Mouse (Mus musculus) forebrain, postnatal 0 days (tissue): ENCODE results near the gene 9330182O14Rik. TPM values are rescaled to one million over a fixed set of nuclear protein-coding genes. Genes with fewer than 3 reads are reported as not detected.
A peak's percentile ranks its signal among the peaks of the same experiment; 100 is the strongest.

Source experiments
- ATAC-seq: fragments of 200-750 bp; cut with Nextera tagmentation; 2 replicates; pipeline ENCODE4 v1.8.0; 2017; ENCODE audit warnings: mild to moderate bottlenecking, moderate library complexity
- DNase-seq: peaks from one replicate; pipeline ENCODE4 v3.0.0-alpha.2; 2015
- H3K27ac ChIP-seq: fragments of 300-500 bp; sonication (generic); 2 replicates; pipeline ENCODE4 v1.5.1; 2014; ENCODE audit warnings: low read depth, mild to moderate bottlenecking, antibody characterized with exemption, low read length, moderate library complexity, mixed read lengths
- H3K27me3 ChIP-seq: fragments of 300-500 bp; sonication (generic); 2 replicates; pipeline ENCODE4 v1.6.1; 2014; ENCODE audit warnings: mild to moderate bottlenecking, low read length, mixed read lengths; ENCODE audit not compliant: insufficient read depth
- H3K36me3 ChIP-seq: fragments of 300-500 bp; sonication (generic); 2 replicates; pipeline ENCODE4 v1.6.1; 2014; ENCODE audit warnings: mild to moderate bottlenecking, moderate library complexity; ENCODE audit not compliant: insufficient read depth
- H3K4me1 ChIP-seq: fragments of 300-500 bp; sonication (generic); 2 replicates; pipeline ENCODE4 v1.6.1; 2014; ENCODE audit warnings: antibody characterized with exemption; ENCODE audit not compliant: insufficient read depth
- H3K4me2 ChIP-seq: fragments of 300-500 bp; sonication (generic); 2 replicates; pipeline ENCODE4 v1.6.1; 2014; ENCODE audit warnings: low read depth, mild to moderate bottlenecking, moderate library complexity
- H3K4me3 ChIP-seq: fragments of 300-500 bp; sonication (generic); 2 replicates; pipeline ENCODE4 v1.5.1; 2014; ENCODE audit warnings: low read depth, low read length, mixed read lengths
- H3K9ac ChIP-seq: fragments of 300-500 bp; sonication (generic); 2 replicates; pipeline ENCODE4 v1.6.1; 2014; ENCODE audit warnings: mild to moderate bottlenecking
- H3K9me3 ChIP-seq: fragments of 300-500 bp; sonication (generic); 2 replicates; pipeline ENCODE4 v1.6.1; 2016; ENCODE audit warnings: low read length
- CTCF ChIP-seq: sonication (generic); IDR thresholded peaks from 2 replicates; pipeline ENCODE4 v1.5.1; 2016; ENCODE audit warnings: antibody characterized with exemption, control low read depth, low read depth
- WGBS: fragments of 180-500 bp; shearing (Covaris S2); extraction: QIAGEN DNeasy Blood & Tissue Kit; methylation state at CpG from one replicate; pipeline ENCODE4 v1.1.7; 2014; 5-methylcytosine and 5-hydroxymethylcytosine counted together
- polyA plus RNA-seq: library from polyadenylated mRNA; unstranded; fragments of >200 nt; fragmentation: Nextera tagmentation; extraction: Ambion mirVana; gene quantifications from 2 replicates; pipeline ENCODE4 v1.2.1, GENCODE M21; 2015
- total RNA-seq: library from RNA; depleted of rRNA; stranded (reverse); fragments of >200 nt; gene quantifications from 2 replicates; pipeline ENCODE4 v1.2.3, GENCODE M21; 2014

The 9330182O14Rik gene
- total and polyA plus RNA-seq, 2 experiments from 2014 or later, result 1.1 TPM; not detected in 1

DNA sequence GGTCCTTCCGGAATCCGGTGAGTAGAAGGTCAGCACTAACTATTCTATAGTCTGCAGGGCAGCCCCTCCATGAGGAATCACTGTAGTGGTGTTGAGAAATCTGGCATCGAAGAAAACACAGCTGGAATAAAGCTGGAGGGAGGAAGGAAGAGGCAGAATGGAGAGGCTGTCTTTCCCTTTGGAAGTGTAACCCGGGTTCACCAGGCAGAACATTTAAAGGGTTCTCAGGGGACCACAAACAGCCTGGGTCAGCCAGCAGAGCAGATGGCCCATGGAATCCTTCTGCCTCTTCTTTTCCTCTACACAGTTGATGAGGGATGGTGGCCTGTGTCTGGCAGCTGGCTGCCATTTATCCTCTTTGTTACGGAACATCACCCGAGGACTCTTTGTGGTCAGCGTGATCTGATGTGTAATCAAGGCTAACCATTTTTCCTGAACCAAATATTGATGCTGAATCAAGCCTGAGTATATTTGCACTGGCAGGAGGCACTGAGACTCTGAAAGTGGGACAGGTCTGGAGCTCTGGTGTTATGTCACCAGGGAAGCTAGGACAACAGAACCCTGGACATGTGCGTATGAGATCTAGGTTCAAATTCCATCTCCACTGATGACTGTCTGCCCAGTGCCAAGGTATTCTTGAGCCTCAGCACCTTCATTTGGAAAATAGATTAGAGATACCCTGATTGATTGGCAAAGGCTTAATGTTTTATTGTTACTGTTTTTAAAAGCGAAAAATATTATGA lies 9.8 kb upstream of the 9330182O14Rik start:
- 87% methylated on average over 9 of the region's 9 CpGs for WGBS
- H3K4me1 ChIP-seq, result no peaks in the 10 kb centered on the region
- H3K36me3 ChIP-seq, result no peaks in the 10 kb centered on the region
- DNase-seq (no peak), ATAC-seq (no peak)
- H3K9me3 ChIP-seq, result no peaks in the 10 kb centered on the region
- H3K9ac ChIP-seq, result no peak overlapping the region
- no peak overlapping the region for H3K4me2 ChIP-seq
- TF ChIP-seq CTCF, result no peak
- H3K27me3 ChIP-seq, result no peaks in the 10 kb centered on the region
- no peak overlapping the region for H3K27ac ChIP-seq
- H3K4me3 ChIP-seq, result no peak overlapping the region

DNA sequence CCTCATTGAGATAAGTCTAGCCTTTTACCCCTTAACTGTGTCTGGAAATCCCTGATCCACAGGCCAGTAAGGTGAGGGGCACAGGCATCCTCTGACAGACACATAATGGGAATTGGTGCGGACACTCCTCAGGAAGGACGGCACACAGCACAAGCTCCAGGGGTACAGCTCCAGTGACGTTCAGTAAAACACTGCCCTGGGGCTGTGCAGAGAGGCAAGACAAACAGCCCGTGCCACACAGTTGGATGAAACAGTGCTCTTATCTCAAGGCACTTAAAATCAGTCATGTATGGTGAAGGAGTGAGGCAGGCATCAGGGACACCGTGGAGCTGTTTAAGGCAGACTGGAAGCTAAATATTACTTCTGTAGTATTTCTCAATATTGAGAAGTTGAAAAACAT lies 4.7 kb upstream of the 9330182O14Rik start:
- no peaks in the 10 kb centered on the region for H3K9me3 ChIP-seq
- H3K4me3 ChIP-seq, result no peak overlapping the region
- DNase-seq, result no peak
- H3K9ac ChIP-seq, result no peak overlapping the region
- no peak for TF ChIP-seq CTCF
- no peak overlapping the region for H3K27ac ChIP-seq
- WGBS, result 70% methylated on average over 5 of the region's 5 CpGs
- H3K27me3 ChIP-seq, result no peaks in the 10 kb centered on the region
- H3K4me2 ChIP-seq, result no peak overlapping the region
- H3K36me3 ChIP-seq, result no peaks in the 10 kb centered on the region
- no peaks in the 10 kb centered on the region for H3K4me1 ChIP-seq
- ATAC-seq, result no peak

DNA sequence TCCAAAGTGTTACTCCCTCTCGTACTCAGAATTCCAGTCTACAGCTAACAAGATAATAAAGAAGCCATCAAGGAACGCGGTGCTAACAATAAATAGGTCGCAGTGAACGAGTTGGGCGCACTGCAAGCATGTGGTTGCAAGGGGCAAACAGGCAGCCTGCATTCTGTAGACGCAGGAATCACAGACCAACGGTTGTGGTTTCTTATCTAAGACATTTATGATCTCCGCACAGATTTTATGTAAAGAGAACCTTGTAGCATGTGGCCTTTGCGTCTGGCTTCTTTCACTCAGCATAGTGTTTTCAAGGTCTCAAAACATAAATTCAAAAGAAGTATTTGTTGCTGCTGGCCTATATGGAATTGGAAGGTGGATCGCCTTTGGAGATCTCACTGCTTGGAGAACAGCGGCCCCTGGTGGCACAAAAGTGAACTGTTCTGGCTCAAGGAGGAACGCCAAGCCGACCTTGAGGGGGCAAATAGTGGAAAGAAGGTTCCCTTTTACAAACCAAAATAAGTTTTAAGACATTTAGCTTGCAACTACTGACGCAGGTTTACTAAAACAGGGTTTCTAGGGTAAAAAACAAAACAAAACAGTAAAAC lies 3.2 kb upstream of the 9330182O14Rik start:
- Histone ChIP-seq H3K4me3 (no peak overlapping the region), H3K9me3 (no peaks in the 10 kb centered on the region), H3K36me3 (no peaks in the 10 kb centered on the region), H3K9ac (no peak overlapping the region), H3K27me3 (no peaks in the 10 kb centered on the region), H3K4me1 (no peaks in the 10 kb centered on the region), H3K4me2 (no peak overlapping the region), H3K27ac (no peak overlapping the region)
- 23% methylated on average over 15 of the region's 15 CpGs for WGBS
- DNase-seq (peak; percentile 88), ATAC-seq (peak; percentile 76)
- TF ChIP-seq CTCF, result peak; percentile 96

DNA sequence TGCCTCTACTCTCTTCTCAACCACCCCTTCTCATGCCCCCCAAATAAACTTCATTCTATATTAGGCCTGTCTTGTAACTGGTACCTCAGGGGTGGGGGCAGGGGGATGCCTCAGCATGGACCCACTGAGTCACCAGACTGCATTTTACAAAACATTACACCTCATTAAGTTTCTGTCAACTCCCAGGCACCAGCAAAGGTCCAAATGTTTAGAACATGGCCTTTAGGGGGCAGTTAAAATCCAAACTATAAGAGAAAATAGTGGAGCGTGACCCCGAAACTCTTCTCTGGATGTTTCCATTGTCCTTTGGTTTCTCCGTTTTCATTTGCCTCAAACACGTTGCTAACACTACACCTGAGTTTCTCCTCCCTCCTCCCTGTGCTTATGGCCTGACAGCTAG lies 1.8 kb upstream of the 9330182O14Rik start:
- DNase-seq (no peak), ATAC-seq (no peak)
- H3K36me3 ChIP-seq, result no peaks in the 10 kb centered on the region
- 81% methylated on average over 4 of the region's 4 CpGs for WGBS
- H3K27ac ChIP-seq, result no peak overlapping the region
- H3K4me3 ChIP-seq, result no peak overlapping the region
- H3K9me3 ChIP-seq, result no peaks in the 10 kb centered on the region
- H3K27me3 ChIP-seq, result no peaks in the 10 kb centered on the region
- no peak for TF ChIP-seq CTCF
- no peak overlapping the region for H3K9ac ChIP-seq
- no peak overlapping the region for H3K4me2 ChIP-seq
- no peaks in the 10 kb centered on the region for H3K4me1 ChIP-seq

DNA sequence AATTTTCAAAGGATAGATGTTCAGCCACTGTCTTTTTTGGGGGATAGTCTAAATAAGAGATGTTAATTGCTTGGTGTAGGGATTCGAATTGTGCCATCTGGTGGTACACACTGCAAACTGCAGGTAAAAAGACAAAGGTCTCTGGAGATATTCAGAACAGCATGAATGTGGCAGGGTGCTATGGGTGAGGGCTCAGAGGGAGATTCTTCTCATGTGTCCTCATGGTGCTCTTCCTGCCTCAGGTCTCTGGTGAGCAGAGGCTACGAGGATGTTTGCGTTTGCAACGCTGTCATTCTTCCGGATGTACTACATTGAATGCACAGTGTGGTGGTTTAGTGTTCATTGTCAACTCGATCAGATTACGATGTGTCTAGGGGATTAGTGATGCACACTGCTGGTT lies 10.1 kb downstream of the 9330182O14Rik start:
- Histone ChIP-seq H3K9ac (no peak overlapping the region), H3K27me3 (no peaks in the 10 kb centered on the region), H3K4me3 (no peak overlapping the region), H3K9me3 (no peaks in the 10 kb centered on the region), H3K27ac (no peak overlapping the region), H3K4me2 (no peak overlapping the region), H3K4me1 (no peaks in the 10 kb centered on the region), H3K36me3 (no peaks in the 10 kb centered on the region)
- DNase-seq, result peak; percentile 77
- peak; percentile 71 for ATAC-seq
- TF ChIP-seq CTCF, result peak; percentile 80
- 50% methylated on average over 7 of the region's 7 CpGs for WGBS

DNA sequence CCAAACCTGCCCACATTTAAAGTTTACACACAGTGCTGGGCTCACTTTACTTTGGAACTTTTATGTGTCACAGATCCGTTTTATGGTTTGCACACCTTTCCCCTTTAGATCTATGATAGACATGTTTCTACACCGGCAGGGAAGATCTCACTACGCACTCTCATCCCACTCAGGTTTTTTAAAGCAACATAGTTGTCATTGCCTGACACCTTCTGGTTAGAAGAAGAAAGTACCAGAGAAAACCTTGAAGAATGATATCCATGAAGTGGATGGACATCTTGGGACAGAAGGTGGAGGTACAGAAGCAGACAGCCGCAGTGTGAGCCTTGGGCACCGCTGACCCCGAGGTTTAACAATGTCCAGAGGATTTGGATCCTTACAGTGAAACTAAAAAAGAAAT lies 23.5 kb downstream of the 9330182O14Rik start:
- H3K27ac ChIP-seq, result no peak overlapping the region
- no peak overlapping the region for H3K4me2 ChIP-seq
- no peaks in the 10 kb centered on the region for H3K36me3 ChIP-seq
- H3K4me3 ChIP-seq, result no peak overlapping the region
- H3K9me3 ChIP-seq, result no peaks in the 10 kb centered on the region
- H3K27me3 ChIP-seq, result no peaks in the 10 kb centered on the region
- ATAC-seq (no peak), DNase-seq (no peak)
- WGBS, result 81% methylated on average over 6 of the region's 6 CpGs
- no peaks in the 10 kb centered on the region for H3K4me1 ChIP-seq
- TF ChIP-seq CTCF, result peak; percentile 53
- no peak overlapping the region for H3K9ac ChIP-seq

DNA sequence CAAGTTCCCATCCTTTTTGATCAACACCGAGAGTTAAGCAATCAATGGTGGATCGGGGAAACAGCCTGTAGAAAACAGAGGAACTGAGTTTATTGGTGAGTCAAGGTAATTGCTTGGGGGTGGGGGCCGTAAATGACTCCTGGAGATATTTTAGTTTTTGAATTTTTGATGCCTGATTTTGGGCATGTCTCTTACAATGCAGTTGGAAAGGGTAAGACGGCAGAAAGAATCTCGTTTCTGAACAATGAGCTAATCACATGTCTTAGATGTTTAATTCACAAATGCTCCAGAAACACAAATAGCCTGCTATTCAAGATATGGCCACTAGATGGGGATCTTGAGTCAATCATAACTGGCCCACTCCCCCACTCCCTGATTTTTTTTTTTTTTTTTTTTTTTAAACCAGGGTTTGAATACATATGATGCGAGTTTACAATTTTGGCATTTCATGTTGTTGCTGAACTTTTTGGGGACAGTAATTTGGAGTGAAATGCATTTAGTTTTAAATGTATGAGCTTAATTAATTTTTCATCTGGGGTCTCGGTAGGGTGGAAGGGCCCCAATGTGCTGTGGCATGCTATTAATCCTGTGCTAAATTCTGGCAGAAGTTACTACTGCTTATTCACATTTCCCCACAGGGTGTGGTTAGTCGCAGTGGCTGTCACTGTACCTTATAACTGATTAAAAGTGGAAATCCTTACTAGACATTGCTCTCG lies 32.6 kb downstream of the 9330182O14Rik start:
- ATAC-seq (peak; percentile 74), DNase-seq (peak; percentile 91)
- WGBS, result 22% methylated on average over 9 of the region's 9 CpGs
- Histone ChIP-seq H3K36me3 (no peaks in the 10 kb centered on the region), H3K27me3 (no peaks in the 10 kb centered on the region), H3K9ac (0 out of 2 replicates have a peak overlapping the region, but pooled peaks have one; percentile 25), H3K27ac (no peak overlapping the region), H3K9me3 (no peaks in the 10 kb centered on the region), H3K4me3 (peak overlapping the region; percentile 23), H3K4me1 (peaks cover 8% of the 10 kb centered on the region; the same call in 1 of the 2 replicates), H3K4me2 (peak overlapping the region; percentile 41)
- TF ChIP-seq CTCF, result peak; percentile 85
